Mouse (Mus musculus) adrenal gland, adult (tissue): ENCODE results near the gene Gm21117.
"Not testable (repeated sequence)": the region's sequence is repeated elsewhere in the genome, so short reads cannot be mapped to it uniquely, and the experiment has no call there.

Source experiments
- DNase-seq, 2 experiments: peaks; one replicate each; pipeline ENCODE4 v3.0.0; 2022 to 2023; ENCODE audit warnings: low spot score in 1 of 2; ENCODE audit not compliant: inconsistent age in 2 of 2

Gm21117 gene

DNA sequence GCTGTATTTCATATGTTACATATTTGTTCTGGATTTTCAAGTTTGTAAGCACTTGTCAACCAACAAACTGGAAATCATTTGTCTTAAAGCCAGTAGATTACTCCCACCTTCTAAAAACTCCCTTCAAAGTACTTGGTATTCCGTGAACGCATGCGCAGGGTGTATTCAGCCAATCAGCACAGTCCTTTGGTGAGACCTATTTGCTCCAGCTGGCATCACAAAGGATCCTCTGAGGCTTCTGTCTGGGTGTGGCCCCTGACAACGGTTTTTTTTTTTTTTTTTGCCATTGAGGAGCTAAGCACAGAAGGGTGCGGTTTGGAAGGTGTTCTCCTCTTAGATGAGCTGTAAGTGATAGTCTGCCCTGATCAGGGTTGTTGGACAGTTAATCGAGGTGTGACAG, at the start of gene Gm21117:
TSS of gene Gm21117 (plus strand) at position 301 of the 400 bp plus-strand sequence.
- DNase-seq: not testable (repeated sequence)
